Mouse (Mus musculus) limb, embryonic 12.5 days (tissue): ENCODE results near the gene Fam210b. TPM values are rescaled to one million over a fixed set of nuclear protein-coding genes. Genes with fewer than 3 reads are reported as not detected.
"Not testable (repeated sequence)": the region's sequence is repeated elsewhere in the genome, so short reads cannot be mapped to it uniquely, and the experiment has no call there.

Experiments used
- ATAC-seq: fragments of 200-750 bp; cut with Nextera tagmentation; 2 replicates; pipeline ENCODE4 v1.8.0; 2017; ENCODE audit warnings: low read depth, moderate TSS enrichment; ENCODE audit not compliant: insufficient number of reproducible peaks, insufficient read depth, low FRiP score, low TSS enrichment
- H3K27ac ChIP-seq: fragments of 300-500 bp; sonication (generic); 2 replicates; pipeline ENCODE4 v1.5.1; 2016; ENCODE audit warnings: mild to moderate bottlenecking, moderate library complexity
- H3K27me3 ChIP-seq: fragments of 300-500 bp; sonication (generic); 2 replicates; pipeline ENCODE4 v1.6.1; 2016; ENCODE audit warnings: mild to moderate bottlenecking, moderate library complexity
- H3K36me3 ChIP-seq: fragments of 300-500 bp; sonication (generic); 2 replicates; pipeline ENCODE4 v1.6.1; 2016; ENCODE audit warnings: mild to moderate bottlenecking, moderate library complexity
- H3K4me1 ChIP-seq: fragments of 300-500 bp; sonication (generic); replicated peaks from 2 replicates; pipeline ENCODE4 v1.6.1; 2016
- H3K4me2 ChIP-seq: fragments of 300-500 bp; sonication (generic); 2 replicates; pipeline ENCODE4 v1.6.1; 2016; ENCODE audit warnings: mild to moderate bottlenecking, moderate library complexity
- H3K4me3 ChIP-seq: fragments of 300-500 bp; sonication (generic); replicated peaks from 2 replicates; pipeline ENCODE4 v1.5.1; 2016; ENCODE audit warnings: mild to moderate bottlenecking
- H3K9ac ChIP-seq: fragments of 300-500 bp; sonication (generic); replicated peaks from 2 replicates; pipeline ENCODE4 v1.6.1; 2016; ENCODE audit warnings: mild to moderate bottlenecking, moderate library complexity
- H3K9me3 ChIP-seq: fragments of 300-500 bp; sonication (generic); 2 replicates; pipeline ENCODE4 v1.6.1; 2016; ENCODE audit warnings: mild to moderate bottlenecking, moderate library complexity
- WGBS: fragments of 180-500 bp; shearing (Covaris S2); methylation state at CpG from one replicate; pipeline ENCODE4 v1.1.7; 2016; 5-methylcytosine and 5-hydroxymethylcytosine counted together
- polyA plus RNA-seq: library from polyadenylated mRNA; unstranded; fragments of >200 nt; fragmentation: Nextera tagmentation; extraction: Ambion mirVana; gene quantifications from 2 replicates; pipeline ENCODE4 v1.2.1, GENCODE M21; 2016

The Fam210b gene
- polyA plus RNA-seq, result 17.0 and 18.8 TPM in 2 replicates

DNA sequence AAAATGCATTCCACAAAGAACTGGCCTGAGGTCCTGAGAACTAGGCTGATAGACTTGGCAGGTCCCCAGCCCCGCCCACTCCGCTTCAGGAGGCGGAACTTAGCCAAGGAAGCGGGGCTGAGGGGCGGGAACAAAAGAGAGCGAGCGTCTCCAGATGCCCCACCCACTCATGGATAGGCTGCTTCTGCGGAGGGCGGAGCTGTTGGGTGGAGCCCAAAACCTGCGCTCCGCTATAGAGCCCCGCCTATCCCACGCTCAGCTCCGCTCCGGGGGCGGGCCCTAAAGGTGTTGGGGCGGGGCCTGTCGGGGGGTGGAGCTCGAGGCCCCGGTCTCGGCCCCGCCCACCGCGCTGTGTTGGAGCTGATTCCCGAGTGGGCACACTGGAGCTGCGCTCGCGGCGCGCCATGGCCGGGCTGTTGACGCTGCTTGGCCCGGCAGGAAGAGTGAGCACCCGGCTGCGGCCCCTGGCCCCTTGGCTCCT lies at the start of gene Fam210b:
Gene Fam210b, plus strand, starts transcription at position 308 of the 481 bp plus-strand sequence.
- ATAC-seq, result peak; percentile 95
- 1% methylated on average over 33 of the region's 35 CpGs for WGBS
- Histone ChIP-seq H3K36me3 (no peaks in the 10 kb centered on the region), H3K9ac (peak within 1 kb of the TSS; percentile 70), H3K4me2 (peak within 1 kb of the TSS; percentile 95), H3K9me3 (no peaks in the 10 kb centered on the region), H3K4me3 (peak within 1 kb of the TSS; percentile 72), H3K4me1 (peaks cover 10% of the 10 kb centered on the region; the same call in 1 of the 2 replicates), H3K27ac (peak within 1 kb of the TSS; percentile 71), H3K27me3 (0 out of 2 replicates have a peak, but pooled peaks cover 7% of the 10 kb centered on the region)

DNA sequence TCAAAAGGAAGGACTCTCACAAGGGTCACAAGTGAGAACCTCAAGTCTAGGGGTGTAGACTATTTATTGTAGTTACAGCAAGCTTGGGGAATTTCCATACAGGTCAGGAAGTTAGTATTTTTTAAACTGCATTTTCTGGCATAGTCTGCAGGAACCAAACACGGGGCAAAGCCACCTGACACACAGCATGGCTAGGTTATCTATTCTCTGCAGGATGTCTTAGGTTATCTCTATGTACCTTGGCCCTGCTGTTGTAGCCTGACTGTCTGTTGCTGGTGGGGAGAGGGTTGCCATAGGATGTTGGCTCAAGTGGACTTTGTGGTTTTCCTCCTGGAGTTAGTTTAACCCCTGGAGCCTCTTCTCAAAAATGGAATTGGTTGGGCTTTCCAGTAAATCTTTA lies 47.3 kb upstream of the Fam210b start:
- peaks cover 10% of the 10 kb centered on the region for H3K27me3 ChIP-seq
- peaks cover 5% of the 10 kb centered on the region; the same call in 1 of the 2 replicates for H3K4me1 ChIP-seq

DNA sequence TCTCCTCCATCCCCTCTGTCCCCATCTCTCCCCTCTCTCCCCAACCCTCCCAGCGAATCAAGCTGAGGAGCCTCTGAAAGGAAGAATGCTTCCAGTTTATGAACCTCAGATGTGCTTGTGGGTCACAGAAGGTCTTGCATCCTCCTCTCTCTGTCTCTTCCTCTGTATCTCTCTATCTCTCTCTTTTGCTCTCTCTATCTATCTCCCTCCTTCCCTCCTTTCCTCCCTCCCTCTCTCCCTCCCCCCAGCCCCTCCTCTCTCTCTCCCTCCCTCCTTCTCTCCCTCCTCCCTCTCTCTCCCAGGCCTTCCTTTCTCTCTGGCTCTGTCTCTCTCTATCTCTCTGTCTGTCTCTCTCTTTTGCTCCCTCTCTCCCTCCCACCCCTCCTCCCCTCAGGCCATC lies 46.8 kb upstream of the Fam210b start:
- no peak overlapping the region for H3K4me2 ChIP-seq
- H3K27me3 ChIP-seq, result peaks cover 10% of the 10 kb centered on the region
- no peak for ATAC-seq
- 29% methylated on average over 1 of the region's 1 CpGs for WGBS
- H3K4me3 ChIP-seq, result no peak overlapping the region
- H3K4me1 ChIP-seq, result peaks cover 5% of the 10 kb centered on the region; the same call in 1 of the 2 replicates
- no peak overlapping the region for H3K9ac ChIP-seq
- H3K27ac ChIP-seq, result no peak overlapping the region
- no peaks in the 10 kb centered on the region for H3K9me3 ChIP-seq
- H3K36me3 ChIP-seq, result no peaks in the 10 kb centered on the region

More for the DNA sequence above, 47.3 kb upstream of the Fam210b start:
- 54% methylated on average over 1 of the region's 1 CpGs for WGBS
- ATAC-seq, result no peak
- no peak overlapping the region for H3K27ac ChIP-seq
- no peaks in the 10 kb centered on the region for H3K9me3 ChIP-seq
- H3K4me2 ChIP-seq, result no peak overlapping the region
- no peaks in the 10 kb centered on the region for H3K36me3 ChIP-seq
- no peak overlapping the region for H3K9ac ChIP-seq
- no peak overlapping the region for H3K4me3 ChIP-seq

DNA sequence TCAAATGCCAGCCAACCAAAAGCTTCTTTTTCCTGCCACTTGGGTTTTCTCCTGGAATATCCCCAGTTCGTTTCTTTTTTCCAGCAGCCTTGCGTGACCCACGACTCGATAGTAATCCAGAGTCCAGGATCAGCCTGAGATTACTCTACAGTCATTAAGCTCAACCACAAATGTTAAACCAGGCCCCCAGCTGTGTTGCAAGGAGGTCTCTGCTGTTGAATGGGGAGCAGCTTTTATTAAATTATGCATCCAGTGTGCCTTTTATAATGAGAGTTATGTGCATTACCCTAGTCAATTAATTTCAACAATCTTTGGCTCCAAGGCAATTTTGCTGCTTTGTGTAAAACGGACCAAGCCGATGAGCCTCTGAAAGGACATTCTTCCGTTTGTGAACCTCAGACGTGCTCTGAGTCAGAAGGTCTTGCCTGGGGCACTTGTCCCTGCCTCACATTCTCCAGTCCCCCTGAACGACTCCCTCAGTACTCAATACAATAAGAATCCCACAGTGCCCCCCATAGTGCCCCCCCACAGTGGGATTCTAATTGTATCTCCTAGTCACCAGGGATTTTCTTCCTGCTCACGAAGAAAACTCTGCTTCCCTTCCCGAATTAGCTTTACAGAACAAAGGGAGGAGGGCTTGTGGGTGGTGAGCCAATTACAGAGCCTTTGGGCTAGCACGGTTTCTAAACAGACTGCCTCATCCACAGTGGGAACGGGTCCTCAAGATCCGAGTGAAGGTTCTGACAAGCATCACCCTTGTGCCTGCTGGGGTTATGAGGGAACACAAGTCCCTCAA lies 46.0 kb upstream of the Fam210b start:
- 22% methylated on average over 14 of the region's 14 CpGs for WGBS

DNA sequence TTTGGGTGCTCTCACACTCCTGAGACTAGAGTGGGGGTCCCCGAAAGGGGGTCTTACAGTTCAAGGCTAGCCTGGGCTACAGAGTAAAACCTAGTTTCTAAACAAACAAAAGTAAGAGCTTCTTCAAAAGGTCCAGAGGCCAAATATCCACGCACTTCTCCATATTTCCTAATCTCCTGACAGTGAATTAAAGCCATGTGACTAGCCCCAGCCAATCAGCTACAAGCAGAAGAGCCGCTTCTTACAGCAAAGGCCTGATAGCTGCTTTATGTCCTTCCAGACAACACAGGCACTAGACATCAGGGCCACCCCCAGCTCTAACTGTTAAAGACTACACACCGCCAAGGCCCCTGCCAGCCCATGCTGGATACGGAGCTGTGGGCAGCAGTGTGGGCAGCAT lies 43.0 kb upstream of the Fam210b start:
- H3K4me2 ChIP-seq, result no peak overlapping the region
- peaks cover 5% of the 10 kb centered on the region; the same call in 1 of the 2 replicates for H3K4me1 ChIP-seq
- H3K9me3 ChIP-seq, result no peaks in the 10 kb centered on the region
- no peak overlapping the region for H3K9ac ChIP-seq
- WGBS, result 92% methylated on average over 5 of the region's 5 CpGs
- H3K27ac ChIP-seq, result no peak overlapping the region
- H3K27me3 ChIP-seq, result peaks cover 10% of the 10 kb centered on the region; the same call in 1 of the 2 replicates
- no peaks in the 10 kb centered on the region for H3K36me3 ChIP-seq
- no peak overlapping the region for H3K4me3 ChIP-seq
- no peak for ATAC-seq

More for the DNA sequence above, 46.0 kb upstream of the Fam210b start:
- Histone ChIP-seq H3K9me3 (no peaks in the 10 kb centered on the region), H3K9ac (no peak overlapping the region), H3K27me3 (peaks cover 10% of the 10 kb centered on the region), H3K27ac (no peak overlapping the region), H3K4me2 (no peak overlapping the region), H3K36me3 (no peaks in the 10 kb centered on the region), H3K4me1 (peaks cover 5% of the 10 kb centered on the region; the same call in 1 of the 2 replicates), H3K4me3 (no peak overlapping the region)
- no peak for ATAC-seq

DNA sequence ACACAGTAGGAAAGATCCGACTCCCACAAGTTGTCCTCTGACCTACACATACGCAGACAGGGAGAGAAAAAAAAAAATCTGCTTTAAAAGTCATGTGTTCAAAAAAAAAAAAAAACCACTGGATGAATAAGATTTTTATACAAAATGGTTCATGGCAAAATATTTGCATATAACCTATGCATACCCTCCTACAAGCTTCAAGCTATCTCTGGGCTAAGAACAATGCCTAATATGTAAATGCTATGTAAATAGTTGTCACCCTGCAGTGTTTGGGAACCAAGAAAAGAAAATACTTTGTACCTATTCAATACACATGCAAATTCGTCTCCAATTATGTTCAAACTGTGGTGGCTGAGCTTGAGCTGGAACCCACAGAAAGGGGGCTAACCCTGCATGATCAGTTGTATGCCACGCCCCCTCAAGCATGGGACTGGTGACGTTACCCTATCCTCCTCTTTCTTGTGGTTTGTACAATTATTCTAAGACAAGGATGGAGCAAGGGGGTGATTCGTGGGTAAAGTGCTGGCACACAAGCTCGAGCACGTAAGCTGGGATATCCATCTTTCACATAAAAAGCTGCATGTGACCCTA lies 41.2 kb upstream of the Fam210b start:
- Histone ChIP-seq H3K27ac (no peak overlapping the region), H3K4me3 (no peak overlapping the region), H3K36me3 (no peaks in the 10 kb centered on the region), H3K27me3 (peaks cover 10% of the 10 kb centered on the region; the same call in 1 of the 2 replicates), H3K4me2 (no peak overlapping the region), H3K9ac (no peak overlapping the region), H3K9me3 (no peaks in the 10 kb centered on the region), H3K4me1 (no peaks in the 10 kb centered on the region; the same call in 1 of the 2 replicates)
- no peak for ATAC-seq
- WGBS, result 77% methylated on average over 8 of the region's 8 CpGs

DNA sequence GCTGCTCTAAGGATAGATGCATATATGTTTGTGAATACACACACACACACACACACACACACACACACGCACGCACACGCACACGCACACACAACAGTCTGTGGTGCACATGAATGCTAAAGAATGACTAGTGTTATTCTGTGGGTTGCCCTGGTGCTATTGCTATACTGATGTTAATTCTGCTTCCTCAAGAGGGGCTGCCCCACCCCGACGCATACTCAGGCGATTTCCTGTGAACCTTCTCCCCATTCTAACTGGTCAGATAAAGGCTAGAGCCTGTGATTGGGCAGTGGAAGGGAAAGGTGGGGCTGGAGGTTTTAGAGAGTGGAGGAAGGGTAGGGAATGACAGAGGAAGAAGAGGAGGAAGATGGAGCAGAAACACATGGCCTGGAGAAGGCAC lies 39.8 kb upstream of the Fam210b start:
- not testable (repeated sequence) for H3K9ac ChIP-seq, H3K4me1 ChIP-seq, H3K4me3 ChIP-seq, H3K27me3 ChIP-seq, H3K36me3 ChIP-seq, ATAC-seq, H3K4me2 ChIP-seq, H3K27ac ChIP-seq, H3K9me3 ChIP-seq
- 82% methylated on average over 7 of the region's 7 CpGs for WGBS

DNA sequence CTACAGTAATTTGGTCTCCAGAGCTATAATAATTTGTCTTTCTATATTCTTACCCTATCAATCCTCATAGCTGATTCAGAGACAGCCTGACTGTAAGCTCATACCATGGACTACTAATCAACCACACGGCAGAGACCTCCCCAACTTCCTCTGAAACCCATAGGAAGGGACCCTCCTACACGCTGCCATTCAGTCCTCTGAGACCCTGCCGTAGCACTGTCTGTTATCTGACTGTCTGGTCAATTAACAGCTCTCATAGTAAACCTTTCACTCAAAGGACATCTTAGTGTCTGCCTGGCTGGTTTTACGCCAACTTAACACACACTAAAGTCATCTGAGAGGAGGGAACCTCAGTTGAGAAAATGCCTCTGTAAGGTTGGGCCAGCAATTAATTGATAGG lies 38.8 kb upstream of the Fam210b start:
- Histone ChIP-seq H3K4me1 (no peaks in the 10 kb centered on the region), H3K4me3 (no peak overlapping the region), H3K9me3 (no peaks in the 10 kb centered on the region), H3K27ac (no peak overlapping the region), H3K27me3 (no peaks in the 10 kb centered on the region), H3K4me2 (no peak overlapping the region), H3K9ac (no peak overlapping the region), H3K36me3 (no peaks in the 10 kb centered on the region)
- WGBS, result 66% methylated on average over 4 of the region's 4 CpGs
- no peak for ATAC-seq

DNA sequence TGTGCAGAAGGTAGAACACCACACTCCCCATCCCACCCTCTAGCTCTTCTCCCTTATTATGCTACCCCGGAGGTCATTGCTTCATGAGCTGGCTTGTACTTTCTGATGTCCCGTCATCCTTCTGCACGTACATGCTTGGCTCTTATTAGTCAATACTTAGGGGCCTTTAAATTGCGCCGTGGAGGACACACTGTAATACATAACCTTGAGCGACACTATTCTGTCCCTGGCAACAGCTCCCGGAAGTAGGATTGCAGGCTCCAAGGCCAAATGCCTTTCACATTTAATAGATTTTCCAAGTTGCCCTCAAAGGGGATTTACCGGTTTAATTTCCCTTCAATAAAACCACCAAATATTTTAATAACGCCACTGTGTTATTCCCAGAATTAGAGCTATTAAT lies 33.6 kb upstream of the Fam210b start:
- Histone ChIP-seq H3K4me1 (no peaks in the 10 kb centered on the region), H3K9me3 (no peaks in the 10 kb centered on the region), H3K4me3 (no peak overlapping the region), H3K27me3 (no peaks in the 10 kb centered on the region), H3K27ac (no peak overlapping the region), H3K9ac (no peak overlapping the region), H3K4me2 (no peak overlapping the region), H3K36me3 (no peaks in the 10 kb centered on the region)
- 88% methylated on average over 9 of the region's 9 CpGs for WGBS
- no peak for ATAC-seq

DNA sequence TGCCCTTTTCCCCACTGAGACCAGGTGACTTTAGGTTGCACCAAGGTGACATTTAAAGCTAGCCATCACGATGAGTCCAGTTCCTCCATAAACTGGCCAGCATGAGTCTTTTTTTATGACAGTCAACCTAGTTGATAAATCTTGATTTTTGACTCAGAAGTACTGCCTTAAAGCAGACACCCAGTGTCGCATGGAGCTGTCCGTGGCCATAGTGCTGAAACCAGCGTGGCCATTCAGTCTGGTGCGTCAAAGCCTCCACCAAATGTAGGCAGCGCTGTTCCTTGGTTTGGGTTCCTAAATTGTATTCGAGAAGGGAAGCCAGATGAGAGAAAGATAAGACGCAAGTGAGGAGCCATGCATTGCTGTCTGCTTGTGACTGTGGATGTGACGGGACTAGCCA lies 24.5 kb upstream of the Fam210b start:
- Histone ChIP-seq H3K4me1 (no peaks in the 10 kb centered on the region), H3K4me3 (no peak overlapping the region), H3K9me3 (no peaks in the 10 kb centered on the region), H3K4me2 (no peak overlapping the region), H3K9ac (no peak overlapping the region), H3K27ac (no peak overlapping the region), H3K36me3 (no peaks in the 10 kb centered on the region), H3K27me3 (0 out of 2 replicates have a peak, but pooled peaks cover 3% of the 10 kb centered on the region)
- WGBS, result 17% methylated on average over 9 of the region's 9 CpGs
- ATAC-seq, result no peak

DNA sequence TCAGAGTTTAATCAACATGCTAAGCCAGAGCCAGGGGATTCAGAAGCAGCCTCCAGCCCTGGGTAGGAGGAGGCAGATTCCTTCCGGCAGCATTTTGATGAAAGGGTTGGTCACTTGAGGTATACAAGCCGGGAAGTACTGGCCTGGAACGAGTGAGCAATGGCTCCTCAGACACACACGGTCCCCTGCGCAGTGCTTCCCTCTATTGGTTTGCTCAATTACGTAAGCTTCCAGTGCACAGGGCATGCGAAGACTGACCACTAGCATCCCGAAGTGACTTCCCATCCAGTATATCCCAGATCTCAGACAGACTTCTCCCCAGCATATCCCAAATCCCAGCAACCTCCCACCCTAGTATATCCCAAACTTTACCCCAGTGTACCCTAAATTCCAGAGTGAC lies 17.1 kb upstream of the Fam210b start:
- ATAC-seq, result no peak
- no peaks in the 10 kb centered on the region for H3K4me1 ChIP-seq
- H3K27ac ChIP-seq, result no peak overlapping the region
- H3K4me2 ChIP-seq, result no peak overlapping the region
- peaks cover 31% of the 10 kb centered on the region for H3K27me3 ChIP-seq
- H3K9ac ChIP-seq, result no peak overlapping the region
- H3K9me3 ChIP-seq, result peaks cover 5% of the 10 kb centered on the region; the same call in 1 of the 2 replicates
- WGBS, result 58% methylated on average over 8 of the region's 8 CpGs
- H3K4me3 ChIP-seq, result no peak overlapping the region
- no peaks in the 10 kb centered on the region for H3K36me3 ChIP-seq
